Mouse (Mus musculus) heart, adult 18-20 months (tissue): ENCODE results near the gene Zbtb18. TPM values are rescaled to one million over a fixed set of nuclear protein-coding genes. Genes with fewer than 3 reads are reported as not detected.

ENCODE experiments used
- DNase-seq, 2 experiments: peaks; one replicate each; pipeline ENCODE4 v3.0.0; 2021 to 2022; ENCODE audit warnings: mixed read lengths in 1 of 2
- long read RNA-seq, 2 experiments: library from polyadenylated mRNA; stranded (forward); transcript quantifications; one replicate each; pipeline ENCODE4 v2.0.0; 2021
- total RNA-seq, 2 experiments: library from RNA; stranded (reverse); gene quantifications; 2 replicates each; pipeline ENCODE4 v1.2.3; 2021

Zbtb18 gene
- 10 to 100 TPM; 42.2 to 49.5 TPM for total RNA-seq
- long read RNA-seq, experiment 1, full-length matches to known transcripts = 12 of 14 reads
- long read RNA-seq, experiment 1, partial matches to known transcripts = 0 of 14 reads
- long read RNA-seq, experiment 1, other reads (novel, unspliced or antisense) = 2 of 14 reads
- long read RNA-seq, experiment 2, full-length matches to known transcripts = 4 of 4 reads
- long read RNA-seq, experiment 2, partial matches to known transcripts = 0 of 4 reads
- long read RNA-seq, experiment 2, other reads (novel, unspliced or antisense) = 0 of 4 reads

GRCm38 (mm10) chr1:177442196-177442808 is at the start of gene Zbtb18:
Zbtb18 (plus strand) TSS chr1:177442351.
- peak in 1 of 2 experiments; percentile 15 for DNase-seq

DNA sequence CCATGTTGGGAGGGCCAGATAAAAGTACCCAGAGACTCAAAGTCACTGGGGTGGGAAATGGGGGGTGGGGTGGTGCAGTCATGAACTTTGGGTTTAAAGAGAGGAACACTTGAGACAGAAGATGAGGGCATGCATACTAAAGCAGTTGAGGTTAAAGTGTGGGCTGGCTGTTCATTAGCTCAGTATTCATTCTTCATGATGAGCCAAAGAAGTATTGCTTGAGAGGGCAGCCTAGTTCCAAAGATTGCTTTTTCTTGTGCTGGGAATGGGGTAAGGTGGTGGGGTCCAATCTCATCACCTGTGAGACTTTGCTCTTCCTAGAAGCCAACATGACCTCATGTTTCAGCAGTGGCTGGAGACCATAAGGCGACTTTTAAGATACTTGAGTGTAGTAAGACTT is 44.7 kb upstream of the Zbtb18 start:
- no peak for DNase-seq

GRCm38 (mm10) chr1:177405170-177405569 is 37.0 kb upstream of the Zbtb18 start:
- DNase-seq = no peak

DNA sequence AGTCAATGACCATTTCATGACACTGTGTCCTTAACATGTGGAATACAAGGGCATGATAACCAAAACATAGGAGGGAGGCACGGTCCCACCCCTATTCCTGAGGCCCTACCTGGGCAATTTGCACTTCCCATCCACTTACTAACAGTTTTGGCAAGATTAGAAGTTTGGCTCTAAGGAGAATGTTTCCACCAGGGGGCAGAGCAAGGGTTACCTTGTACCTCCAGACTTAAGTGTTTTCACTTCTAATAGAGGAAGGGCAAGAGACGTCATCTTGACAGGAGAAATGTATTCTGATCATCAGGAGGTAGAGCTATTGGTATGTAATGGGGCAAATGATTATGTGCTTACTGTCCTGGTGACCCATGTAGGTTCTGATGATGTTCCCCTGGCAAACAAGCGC is 33.5 kb upstream of the Zbtb18 start:
- DNase-seq = peak; percentile 37 to 66

DNA sequence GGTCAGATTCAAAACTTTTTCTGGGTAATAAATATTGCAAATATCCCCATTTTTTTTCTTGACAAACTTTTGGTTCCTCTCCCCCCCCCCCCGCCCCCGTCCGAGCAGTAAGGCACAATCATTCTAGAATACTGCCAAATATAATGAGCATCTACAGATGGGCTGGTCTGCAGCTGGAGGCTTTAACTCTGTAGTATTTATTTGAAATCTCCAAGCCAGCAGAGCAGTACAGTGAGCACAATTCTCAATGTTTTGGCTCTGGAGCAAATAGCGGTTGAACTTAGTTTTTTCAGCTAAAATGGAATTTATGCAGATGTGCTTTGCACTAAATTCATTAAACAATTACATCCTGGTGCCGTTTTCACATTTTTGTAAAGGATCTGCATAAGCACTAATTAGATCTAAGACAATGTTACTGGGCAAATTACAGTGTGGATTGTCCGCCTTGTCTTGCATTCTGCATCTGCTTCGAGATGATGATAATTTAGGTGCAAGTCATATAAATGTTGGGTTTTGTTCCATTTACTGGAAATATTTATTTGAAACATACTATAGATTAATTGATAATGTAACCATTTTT is 31.3 kb upstream of the Zbtb18 start:
- no peak for DNase-seq

DNA sequence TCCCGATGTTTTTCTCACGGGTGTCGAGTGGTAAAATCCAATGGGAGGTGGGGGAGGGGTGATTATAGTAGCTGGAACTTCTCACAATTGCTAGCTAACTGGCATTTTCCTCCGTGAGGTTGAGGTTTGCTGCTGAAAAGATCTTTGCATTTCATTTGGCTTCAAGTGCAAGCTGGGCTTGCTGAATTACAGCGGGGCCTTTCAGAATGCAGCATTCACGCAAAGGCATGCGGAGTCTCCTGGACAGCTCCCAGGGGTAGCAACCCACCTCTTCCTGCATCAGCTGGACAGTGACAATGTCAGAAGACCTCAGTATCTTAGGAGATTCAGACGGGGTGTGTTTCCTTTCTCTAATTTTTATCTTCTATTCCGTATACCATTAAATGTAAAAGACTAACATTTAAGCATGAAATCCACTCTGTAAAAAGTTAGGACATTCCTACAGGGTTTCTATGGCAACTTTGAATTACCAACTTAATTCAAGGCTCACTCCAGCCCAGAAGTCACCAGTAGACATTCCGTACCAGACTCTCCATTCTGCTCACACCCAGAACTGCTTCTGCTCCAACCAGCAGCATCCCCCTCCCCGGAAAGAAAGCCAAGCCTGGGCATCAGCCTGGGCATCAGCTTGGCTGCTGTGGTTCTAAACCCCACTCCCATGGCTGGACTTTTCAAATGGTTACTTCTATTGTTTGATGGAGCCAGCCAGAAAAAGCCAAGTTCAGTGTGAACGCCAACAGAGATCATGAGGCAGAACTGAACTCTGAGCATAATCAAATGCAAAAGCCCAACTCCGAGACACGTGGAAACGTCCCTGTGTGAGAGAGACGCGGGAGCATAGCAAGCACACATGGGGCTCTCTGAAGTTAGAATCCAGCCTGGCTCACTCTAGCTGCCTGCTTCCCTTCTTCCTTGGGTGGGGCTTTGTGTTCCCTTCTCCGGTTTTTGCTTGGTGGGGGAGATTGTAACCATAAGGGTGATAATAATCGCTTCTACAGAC is 30.5 kb upstream of the Zbtb18 start:
- DNase-seq = no peak

DNA sequence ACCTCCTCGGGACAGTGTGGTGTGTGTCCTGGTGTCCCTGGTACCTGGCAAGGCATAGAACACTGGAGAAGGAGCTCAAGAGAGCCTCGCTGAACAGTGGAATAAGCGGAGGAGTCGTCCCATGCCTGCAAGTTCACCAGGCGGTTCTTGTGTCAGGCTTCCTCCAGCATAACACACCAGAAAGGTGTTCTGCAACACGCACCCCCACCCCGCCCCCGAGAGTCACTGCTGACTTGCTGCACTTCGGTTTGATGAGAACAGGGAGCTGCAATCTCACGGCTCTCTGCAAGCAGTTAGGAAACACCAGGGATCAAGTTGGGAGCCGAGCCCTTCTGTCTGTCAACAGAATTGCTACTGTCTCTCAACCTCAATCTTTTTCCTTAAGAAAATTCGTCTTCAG is 22.8 kb upstream of the Zbtb18 start:
- no peak for DNase-seq

DNA sequence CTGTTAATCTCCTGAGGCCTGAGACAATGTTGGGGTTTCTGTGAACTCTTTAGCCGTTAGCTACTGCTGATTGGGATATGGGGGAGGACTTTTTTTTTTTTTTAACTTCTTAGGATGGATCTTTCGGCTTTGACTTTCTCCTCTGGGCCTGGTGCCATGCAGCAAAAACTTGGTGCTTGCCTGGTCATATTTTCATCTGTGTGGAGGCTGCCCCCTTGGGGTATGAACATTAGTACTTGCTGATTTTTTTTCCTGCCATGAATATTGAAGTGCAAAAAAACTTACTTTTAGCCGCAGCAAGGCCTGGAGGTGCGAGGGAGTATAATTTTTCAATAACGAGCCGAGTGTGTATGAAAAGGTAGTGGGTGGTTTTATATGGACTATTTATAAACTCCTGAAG is 22.0 kb upstream of the Zbtb18 start:
- DNase-seq = no peak

GRCm38 (mm10) chr1:177427862-177428261 is 14.3 kb upstream of the Zbtb18 start:
- DNase-seq = no peak

- no peak for DNase-seq
Measured at GRCm38 (mm10) chr1:177428338-177428737, 13.8 kb upstream of the Zbtb18 start.

GRCm38 (mm10) chr1:177429067-177429466 is 13.1 kb upstream of the Zbtb18 start:
- DNase-seq = no peak

GRCm38 (mm10) chr1:177440411-177440810 is 1.7 kb upstream of the Zbtb18 start:
- no peak for DNase-seq

GRCm38 (mm10) chr1:177440981-177441491 is 1.1 kb upstream of the Zbtb18 start:
- no peak for DNase-seq

DNA sequence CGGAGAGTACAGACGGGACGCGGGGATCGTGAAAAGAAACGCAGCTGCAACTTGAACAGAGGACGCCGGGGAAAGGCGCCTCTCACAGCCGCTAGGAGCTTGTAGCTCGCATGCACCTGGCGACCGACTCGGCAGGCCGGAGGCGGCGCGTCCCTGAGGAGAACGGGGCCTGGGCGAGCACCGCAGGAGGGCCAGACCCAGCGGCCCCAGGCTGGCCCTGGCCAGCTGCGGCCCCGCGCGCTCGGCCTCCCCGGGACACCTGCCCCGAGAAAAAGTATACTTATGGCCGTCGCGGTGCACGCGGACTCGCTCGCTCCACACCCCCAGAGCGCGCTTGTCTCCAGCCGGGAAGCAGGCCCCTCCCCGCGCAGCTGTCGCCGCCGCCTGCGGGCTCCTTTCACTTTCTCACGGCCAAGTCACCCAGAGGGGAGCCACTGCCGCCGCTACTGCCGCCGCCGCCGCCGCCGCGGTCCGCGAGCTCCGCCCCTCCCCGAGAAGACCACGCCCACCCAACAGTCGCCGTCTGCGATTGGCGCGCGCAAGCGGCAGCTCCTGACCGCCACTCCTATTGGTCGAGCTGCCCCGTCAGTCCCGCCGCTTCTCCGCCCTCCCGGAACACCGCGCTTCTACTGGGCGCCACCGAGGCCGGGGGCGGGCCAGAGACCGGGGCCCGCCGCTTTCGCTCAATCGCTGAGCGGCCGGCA is 507 bp upstream of the Zbtb18 start:
- peak; percentile 96 to 99 for DNase-seq

DNA sequence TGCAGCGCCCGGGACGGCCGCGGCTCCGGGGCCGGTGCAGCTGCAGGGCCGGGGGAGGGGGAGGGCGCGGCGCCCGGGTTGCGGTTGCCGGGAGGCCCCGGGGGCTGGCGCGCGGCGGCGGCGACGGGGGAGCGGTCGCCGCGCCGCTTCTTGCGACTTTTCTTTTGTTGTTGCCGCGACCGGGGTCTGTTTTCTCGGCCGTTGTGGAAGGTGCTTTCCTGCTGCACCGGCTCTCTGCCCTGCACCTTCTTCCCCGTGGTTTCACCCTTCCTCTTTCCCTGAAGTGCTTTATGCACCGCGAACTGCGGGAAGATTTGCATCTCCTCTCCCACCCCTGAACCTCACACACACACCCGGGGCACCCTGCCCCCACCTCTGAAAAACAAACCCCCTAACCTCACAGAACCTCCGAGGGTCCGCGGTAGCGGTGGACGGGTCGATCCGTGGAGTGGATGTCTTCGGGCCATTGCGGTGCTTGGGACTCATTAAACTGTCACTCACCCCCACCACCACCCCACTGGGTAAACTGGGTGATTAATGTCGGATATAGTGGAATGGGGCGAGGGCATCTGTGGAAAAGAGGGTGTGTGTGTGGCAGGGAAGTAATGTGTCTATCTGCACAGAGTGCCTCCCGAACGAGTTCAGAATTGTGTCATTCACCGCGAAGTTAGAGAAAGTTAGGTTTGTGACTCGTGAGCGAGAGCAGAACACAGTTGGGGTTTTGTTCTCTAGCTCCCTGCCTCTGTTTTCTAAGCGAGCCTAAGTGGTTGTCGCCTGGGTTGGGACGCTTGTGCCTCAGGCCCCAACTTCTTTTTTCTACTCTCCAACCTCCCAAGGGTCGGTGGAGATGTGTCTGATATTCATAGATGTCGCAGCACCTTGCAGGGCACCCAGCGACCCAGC is 921 bp downstream of the Zbtb18 start:
- peak; percentile 45 to 64 for DNase-seq

- no peak for DNase-seq
Measured at GRCm38 (mm10) chr1:177443724-177444482, 1.8 kb downstream of the Zbtb18 start.

GRCm38 (mm10) chr1:177444483-177444810 is 2.3 kb downstream of the Zbtb18 start:
- DNase-seq = no peak

- DNase-seq = no peak
Measured at GRCm38 (mm10) chr1:177444941-177445340, 2.8 kb downstream of the Zbtb18 start.

GRCm38 (mm10) chr1:177445461-177446130 is 3.4 kb downstream of the Zbtb18 start:
- no peak for DNase-seq
